Mouse (Mus musculus): ENCODE measurements around the gene Antxr1.

The Antxr1 gene

GRCm38 (mm10) chr6:87184418-87184817, 151.2 kb downstream of the Antxr1 start:
- DNase-seq (ENCODE audit: low spot score): no peak

- DNase-seq (ENCODE audit: low spot score): no peak
These were observed 151.6 kb downstream of the Antxr1 start for GRCm38 (mm10) chr6:87183981-87184380.

- DNase-seq (ENCODE audit: low spot score): no peak
These were observed 152.5 kb downstream of the Antxr1 start for GRCm38 (mm10) chr6:87183159-87183558.

- DNase-seq (ENCODE audit: low spot score): no peak
These were observed 152.9 kb downstream of the Antxr1 start for GRCm38 (mm10) chr6:87182736-87183135.

- no peak for DNase-seq (ENCODE audit: low spot score)
These were observed 164.2 kb downstream of the Antxr1 start for GRCm38 (mm10) chr6:87171461-87171860.

GRCm38 (mm10) chr6:87170875-87171274, 164.7 kb downstream of the Antxr1 start:
- DNase-seq (ENCODE audit: low spot score): no peak

- no peak for DNase-seq (ENCODE audit: low spot score)
These were observed 165.3 kb downstream of the Antxr1 start for GRCm38 (mm10) chr6:87170277-87170676.

GRCm38 (mm10) chr6:87168021-87168420, 167.6 kb downstream of the Antxr1 start:
- DNase-seq (ENCODE audit: low spot score): no peak

GRCm38 (mm10) chr6:87166673-87167305, 168.8 kb downstream of the Antxr1 start:
- no peak for DNase-seq (ENCODE audit: low spot score)

GRCm38 (mm10) chr6:87165536-87166311, 169.9 kb downstream of the Antxr1 start:
- no peak for DNase-seq (ENCODE audit: low spot score)

- DNase-seq (ENCODE audit: low spot score): peak; percentile 95
These were observed 174.0 kb downstream of the Antxr1 start for GRCm38 (mm10) chr6:87161391-87162263.

- DNase-seq (ENCODE audit: low spot score): peak; percentile 84
These were observed 175.4 kb downstream of the Antxr1 start for GRCm38 (mm10) chr6:87160196-87160595.

- DNase-seq (ENCODE audit: low spot score): no peak
These were observed 177.5 kb downstream of the Antxr1 start for GRCm38 (mm10) chr6:87158062-87158623.

- DNase-seq (ENCODE audit: low spot score): no peak
These were observed 181.8 kb downstream of the Antxr1 start for GRCm38 (mm10) chr6:87153836-87154235.

- no peak for DNase-seq (ENCODE audit: low spot score)
These were observed 182.4 kb downstream of the Antxr1 start for GRCm38 (mm10) chr6:87153231-87153580.

- no peak for DNase-seq (ENCODE audit: low spot score)
These were observed 183.0 kb downstream of the Antxr1 start for GRCm38 (mm10) chr6:87152461-87153230.

- no peak for DNase-seq (ENCODE audit: low spot score)
These were observed 184.2 kb downstream of the Antxr1 start for GRCm38 (mm10) chr6:87151427-87151826.

- no peak for DNase-seq (ENCODE audit: low spot score)
These were observed 185.2 kb downstream of the Antxr1 start for GRCm38 (mm10) chr6:87150471-87150870.

GRCm38 (mm10) chr6:87147921-87148320, 187.7 kb downstream of the Antxr1 start:
- no peak for DNase-seq (ENCODE audit: low spot score)

- DNase-seq (ENCODE audit: low spot score): no peak
These were observed 192.0 kb downstream of the Antxr1 start for GRCm38 (mm10) chr6:87143594-87143993.

- DNase-seq (ENCODE audit: low spot score): no peak
These were observed 193.4 kb downstream of the Antxr1 start for GRCm38 (mm10) chr6:87142239-87142638.

Measured in MN1 (cell line).